9 mouse cellular contexts compared by ENCODE assay signal in genomic region chr17:81666551-81666950, GRCm38 (mm10).
A peak's percentile ranks its signal among the peaks of the same experiment; 100 is the strongest.
DNase-seq lines count a peak whose midpoint lies in the region; ATAC-seq lines count a peak whose summit lies in the region.
"Had no signal": no experiment of that assay in that cellular context is flagged by ENCODE, and none has a peak within 500 bp of the region (broad histone marks: within the 10 kb centered on the region; RNA-seq: fewer than 3 reads in every experiment).

No protein-coding gene starts in this region.

- H3K4me1 ChIP-seq in embryonic facial prominence, embryonic 11.5 days (ENCODE audit: control insufficient read depth, insufficient read depth, low read length) = no peaks in the 10 kb centered on the region
- H3K4me1 ChIP-seq in embryonic facial prominence, embryonic 10.5 days = peaks cover 23% of the 10 kb centered on the region

- no peaks in the 10 kb centered on the region for H3K9me3 ChIP-seq in embryonic facial prominence, embryonic 11.5 days (replicated peaks; ENCODE audit: control insufficient read depth, low read length)
- no peaks in the 10 kb centered on the region for H3K9me3 ChIP-seq in embryonic facial prominence, embryonic 10.5 days
- H3K9me3 ChIP-seq: embryonic facial prominence, embryonic 13.5 days had no signal

- no peak overlapping the region for H3K27ac ChIP-seq in embryonic facial prominence, embryonic 11.5 days (replicated peaks; ENCODE audit: low read depth, low read length)
- no peak overlapping the region for H3K27ac ChIP-seq in embryonic facial prominence, embryonic 10.5 days (replicated peaks)
- H3K27ac ChIP-seq: embryonic facial prominence, embryonic 13.5 days had no signal

- no peak for ATAC-seq in embryonic facial prominence, embryonic 11.5 days (replicated peaks; ENCODE audit: insufficient number of reproducible peaks, low FRiP score, low TSS enrichment, low read depth)

- H3K9ac ChIP-seq in embryonic facial prominence, embryonic 11.5 days (replicated peaks; ENCODE audit: low read length) = no peak overlapping the region
- H3K9ac ChIP-seq: embryonic facial prominence, embryonic 13.5 days had no signal

- peaks cover 8% of the 10 kb centered on the region for H3K27me3 ChIP-seq in embryonic facial prominence, embryonic 11.5 days (ENCODE audit: control insufficient read depth, insufficient read depth, low read length)
- peaks cover 27% of the 10 kb centered on the region for H3K27me3 ChIP-seq in embryonic facial prominence, embryonic 10.5 days (replicated peaks; ENCODE audit: low read depth, poor library complexity, severe bottlenecking)

- no peak overlapping the region for H3K4me3 ChIP-seq in embryonic facial prominence, embryonic 11.5 days (ENCODE audit: low read depth, low read length)
- H3K4me3 ChIP-seq in embryonic facial prominence, embryonic 10.5 days = no peak overlapping the region
- H3K4me3 ChIP-seq: embryonic facial prominence, embryonic 13.5 days had no signal

- H3K4me2 ChIP-seq in embryonic facial prominence, embryonic 11.5 days (ENCODE audit: low read depth, low read length) = no peak overlapping the region
- H3K4me2 ChIP-seq: embryonic facial prominence, embryonic 13.5 days had no signal

- no peaks in the 10 kb centered on the region for H3K36me3 ChIP-seq in embryonic facial prominence, embryonic 11.5 days (replicated peaks; ENCODE audit: control insufficient read depth, insufficient read depth, low read depth, low read length)
- no peaks in the 10 kb centered on the region for H3K36me3 ChIP-seq in embryonic facial prominence, embryonic 10.5 days (replicated peaks)
- H3K36me3 ChIP-seq: embryonic facial prominence, embryonic 13.5 days had no signal

- peak; percentile 63 for DNase-seq in embryonic facial prominence, embryonic 11.5 days (ENCODE audit: low spot score)
- DNase-seq in embryonic facial prominence, embryonic 10.5 days (ENCODE audit: low spot score) = no peak
- peak; percentile 56 for DNase-seq in layer of hippocampus, adult 11-12 months (ENCODE audit: low spot score)
- no peak for DNase-seq in layer of hippocampus, postnatal 10 days (ENCODE audit: low spot score in 2 of 2)
- DNase-seq in brain, embryonic 18.5 days (ENCODE audit: low read depth, low spot score) = peak; percentile 30
- DNase-seq in lung, postnatal 36 days = peak; percentile 73
- no peak for DNase-seq in frontal cortex, postnatal 25 days (ENCODE audit: low spot score in 2 of 2)
- no peak for DNase-seq in right cerebral cortex, postnatal 14 days

- WGBS in embryonic facial prominence, embryonic 11.5 days = 50% methylated on average over 2 of the region's 2 CpGs
- WGBS in embryonic facial prominence, embryonic 10.5 days = 47% methylated on average over 2 of the region's 2 CpGs

Comparison
In these comparisons a context has a peak if more than half of its experiments do, and no peak if none do; other contexts are left out.
1. DNase-seq: peak in embryonic facial prominence, embryonic 11.5 days (single experiment), layer of hippocampus, adult 11-12 months (single experiment), brain, embryonic 18.5 days (single experiment) and lung, postnatal 36 days (single experiment); none in embryonic facial prominence, embryonic 10.5 days (single experiment), layer of hippocampus, postnatal 10 days (0 of 2), frontal cortex, postnatal 25 days (0 of 2) and right cerebral cortex, postnatal 14 days (single experiment).